Mouse (Mus musculus) limb, embryonic 15.5 days (tissue): ENCODE measurements around the gene Art3. TPM values are rescaled to one million over a fixed set of nuclear protein-coding genes. Genes with fewer than 3 reads are reported as not detected.

Experiments used
- ATAC-seq: fragments of 200-750 bp; cut with Nextera tagmentation; 2 replicates; pipeline ENCODE4 v1.8.0; 2017; ENCODE audit warnings: low read depth, moderate TSS enrichment; ENCODE audit not compliant: insufficient number of reproducible peaks, low FRiP score, low TSS enrichment
- H3K27ac ChIP-seq: fragments of 300-500 bp; sonication (generic); 2 replicates; pipeline ENCODE4 v1.5.1; 2015; ENCODE audit warnings: moderate library complexity, mild to moderate bottlenecking, inconsistent platforms
- H3K27me3 ChIP-seq: fragments of 300-500 bp; sonication (generic); 2 replicates; pipeline ENCODE4 v1.6.1; 2015; ENCODE audit warnings: inconsistent platforms
- H3K36me3 ChIP-seq: fragments of 300-500 bp; sonication (generic); 2 replicates; pipeline ENCODE4 v1.6.1; 2015; ENCODE audit warnings: inconsistent platforms
- H3K4me1 ChIP-seq: fragments of 300-500 bp; sonication (generic); 2 replicates; pipeline ENCODE4 v1.6.1; 2015; ENCODE audit warnings: inconsistent platforms
- H3K4me2 ChIP-seq: fragments of 300-500 bp; sonication (generic); 2 replicates; pipeline ENCODE4 v1.6.1; 2015; ENCODE audit warnings: mild to moderate bottlenecking, inconsistent platforms
- H3K4me3 ChIP-seq: fragments of 300-500 bp; sonication (generic); 2 replicates; pipeline ENCODE4 v1.5.1; 2015; ENCODE audit warnings: mild to moderate bottlenecking, inconsistent platforms
- H3K9ac ChIP-seq: fragments of 300-500 bp; sonication (generic); 2 replicates; pipeline ENCODE4 v1.6.1; 2015; ENCODE audit warnings: inconsistent platforms
- H3K9me3 ChIP-seq: fragments of 300-500 bp; sonication (generic); 2 replicates; pipeline ENCODE4 v1.6.1; 2016; ENCODE audit warnings: inconsistent platforms
- WGBS: fragments of 180-500 bp; shearing (Covaris S2); methylation state at CpG from one replicate; pipeline ENCODE4 v1.1.7; 2015; 5-methylcytosine and 5-hydroxymethylcytosine counted together
- polyA plus RNA-seq: library from polyadenylated mRNA; unstranded; fragments of >200 nt; fragmentation: Nextera tagmentation; extraction: Ambion mirVana; gene quantifications from 2 replicates; pipeline ENCODE4 v1.2.1, GENCODE M21; 2015

Art3 gene
- 7.3 and 13.3 TPM in 2 replicates for polyA plus RNA-seq

GRCm38 (mm10) chr5:92331635-92332338 lies at the start of gene Art3:
Art3 (plus strand) TSS chr5:92331827.
- ATAC-seq: no peak
- H3K27me3 ChIP-seq: no peaks in the 10 kb centered on the region
- peak within 1 kb of the TSS; percentile 84 for H3K27ac ChIP-seq

GRCm38 (mm10) chr5:92282571-92282970 lies 49.1 kb upstream of the Art3 start:
- Histone ChIP-seq H3K36me3 (peaks cover 29% of the 10 kb centered on the region), H3K9me3 (no peaks in the 10 kb centered on the region), H3K4me3 (no peak overlapping the region), H3K27me3 (no peaks in the 10 kb centered on the region), H3K9ac (no peak overlapping the region), H3K4me1 (peaks cover 26% of the 10 kb centered on the region), H3K4me2 (no peak overlapping the region), H3K27ac (no peak overlapping the region)
- 53% methylated on average over 4 of the region's 4 CpGs for WGBS
- ATAC-seq: no peak

More at GRCm38 (mm10) chr5:92331635-92332338, at the start of gene Art3:
- Histone ChIP-seq H3K9me3 (no peaks in the 10 kb centered on the region), H3K36me3 (no peaks in the 10 kb centered on the region), H3K9ac (no peak within 1 kb of the TSS), H3K4me3 (peak within 1 kb of the TSS; percentile 14; the same call in 1 of the 2 replicates), H3K4me1 (peaks cover 10% of the 10 kb centered on the region), H3K4me2 (peak within 1 kb of the TSS; percentile 35)
- WGBS: 81% methylated on average over 17 of the region's 17 CpGs

- no peak overlapping the region for H3K9ac ChIP-seq
- peaks cover 34% of the 10 kb centered on the region for H3K36me3 ChIP-seq
- ATAC-seq: no peak
- no peak overlapping the region for H3K4me3 ChIP-seq
- H3K27me3 ChIP-seq: no peaks in the 10 kb centered on the region
- no peaks in the 10 kb centered on the region for H3K9me3 ChIP-seq
- H3K4me2 ChIP-seq: no peak overlapping the region
- no peak overlapping the region for H3K27ac ChIP-seq
- H3K4me1 ChIP-seq: peaks cover 24% of the 10 kb centered on the region
- 59% methylated on average over 3 of the region's 3 CpGs for WGBS
Measured at GRCm38 (mm10) chr5:92283107-92283506, 48.5 kb upstream of the Art3 start.

- Histone ChIP-seq H3K9ac (no peak overlapping the region), H3K4me2 (no peak overlapping the region), H3K27ac (no peak overlapping the region), H3K27me3 (no peaks in the 10 kb centered on the region), H3K9me3 (no peaks in the 10 kb centered on the region), H3K36me3 (peaks cover 79% of the 10 kb centered on the region), H3K4me3 (no peak overlapping the region), H3K4me1 (0 out of 2 replicates have a peak, but pooled peaks cover 3% of the 10 kb centered on the region)
- 81% methylated on average over 6 of the region's 6 CpGs for WGBS
- ATAC-seq: no peak
Measured at GRCm38 (mm10) chr5:92287840-92288239, 43.8 kb upstream of the Art3 start.

- Histone ChIP-seq H3K4me3 (no peak overlapping the region), H3K4me1 (no peaks in the 10 kb centered on the region), H3K9ac (no peak overlapping the region), H3K4me2 (no peak overlapping the region), H3K36me3 (peaks cover 93% of the 10 kb centered on the region), H3K27me3 (no peaks in the 10 kb centered on the region), H3K27ac (no peak overlapping the region), H3K9me3 (no peaks in the 10 kb centered on the region)
- 88% methylated on average over 6 of the region's 6 CpGs for WGBS
- ATAC-seq: no peak
Measured at GRCm38 (mm10) chr5:92291652-92292414, 39.8 kb upstream of the Art3 start.

- H3K27ac ChIP-seq: no peak overlapping the region
- no peak overlapping the region for H3K4me3 ChIP-seq
- H3K9ac ChIP-seq: no peak overlapping the region
- ATAC-seq: no peak
- H3K27me3 ChIP-seq: no peaks in the 10 kb centered on the region
- H3K4me1 ChIP-seq: no peaks in the 10 kb centered on the region
- H3K4me2 ChIP-seq: no peak overlapping the region
- H3K9me3 ChIP-seq: no peaks in the 10 kb centered on the region
- peaks cover 92% of the 10 kb centered on the region for H3K36me3 ChIP-seq
- WGBS: 86% methylated on average over 2 of the region's 2 CpGs
Measured at GRCm38 (mm10) chr5:92294525-92294924, 37.1 kb upstream of the Art3 start.

GRCm38 (mm10) chr5:92302149-92302840 lies 29.3 kb upstream of the Art3 start:
- no peaks in the 10 kb centered on the region for H3K27me3 ChIP-seq
- WGBS: 89% methylated on average over 13 of the region's 13 CpGs
- no peak for ATAC-seq

GRCm38 (mm10) chr5:92304291-92304690 lies 27.3 kb upstream of the Art3 start:
- Histone ChIP-seq H3K4me3 (no peak overlapping the region), H3K27ac (no peak overlapping the region), H3K4me1 (peaks cover 13% of the 10 kb centered on the region), H3K27me3 (no peaks in the 10 kb centered on the region), H3K36me3 (peaks cover 72% of the 10 kb centered on the region), H3K9me3 (no peaks in the 10 kb centered on the region), H3K4me2 (no peak overlapping the region), H3K9ac (no peak overlapping the region)
- WGBS: 84% methylated on average over 3 of the region's 3 CpGs
- no peak for ATAC-seq

More at GRCm38 (mm10) chr5:92302149-92302840, 29.3 kb upstream of the Art3 start:
- H3K4me2 ChIP-seq: no peak overlapping the region
- H3K4me1 ChIP-seq: 0 out of 2 replicates have a peak, but pooled peaks cover 1% of the 10 kb centered on the region
- peaks cover 88% of the 10 kb centered on the region for H3K36me3 ChIP-seq
- no peak overlapping the region for H3K9ac ChIP-seq
- H3K27ac ChIP-seq: no peak overlapping the region
- H3K9me3 ChIP-seq: no peaks in the 10 kb centered on the region
- no peak overlapping the region for H3K4me3 ChIP-seq

- peak; percentile 87 for ATAC-seq
- Histone ChIP-seq H3K4me2 (peak within 1 kb of the TSS; percentile 61), H3K4me3 (peak within 1 kb of the TSS; percentile 85), H3K27me3 (no peaks in the 10 kb centered on the region), H3K27ac (peak within 1 kb of the TSS; percentile 79), H3K36me3 (peaks cover 17% of the 10 kb centered on the region), H3K4me1 (peaks cover 21% of the 10 kb centered on the region), H3K9me3 (no peaks in the 10 kb centered on the region), H3K9ac (peak within 1 kb of the TSS; percentile 71)
- 2% methylated on average over 41 of the region's 41 CpGs for WGBS
Measured at GRCm38 (mm10) chr5:92309681-92310511, 21.7 kb upstream of the Art3 start, which contains the start of gene Sdad1. Sdad1 (minus strand) TSS chr5:92310479.

- Histone ChIP-seq H3K9me3 (no peaks in the 10 kb centered on the region), H3K4me2 (no peak overlapping the region), H3K4me3 (no peak overlapping the region), H3K27me3 (no peaks in the 10 kb centered on the region), H3K9ac (no peak overlapping the region), H3K27ac (no peak overlapping the region), H3K4me1 (peaks cover 21% of the 10 kb centered on the region), H3K36me3 (no peaks in the 10 kb centered on the region)
- ATAC-seq: no peak
- 14% methylated on average over 13 of the region's 13 CpGs for WGBS
Measured at GRCm38 (mm10) chr5:92312046-92312715, 19.4 kb upstream of the Art3 start.

GRCm38 (mm10) chr5:92313776-92314175 lies 17.9 kb upstream of the Art3 start:
- Histone ChIP-seq H3K4me2 (no peak overlapping the region), H3K27me3 (no peaks in the 10 kb centered on the region), H3K4me1 (peaks cover 11% of the 10 kb centered on the region), H3K9ac (no peak overlapping the region), H3K27ac (no peak overlapping the region), H3K9me3 (no peaks in the 10 kb centered on the region), H3K36me3 (no peaks in the 10 kb centered on the region), H3K4me3 (no peak overlapping the region)
- no peak for ATAC-seq
- WGBS: 76% methylated on average over 7 of the region's 7 CpGs
